Mouse (Mus musculus): ENCODE results near the gene Stat1.

DNA sequence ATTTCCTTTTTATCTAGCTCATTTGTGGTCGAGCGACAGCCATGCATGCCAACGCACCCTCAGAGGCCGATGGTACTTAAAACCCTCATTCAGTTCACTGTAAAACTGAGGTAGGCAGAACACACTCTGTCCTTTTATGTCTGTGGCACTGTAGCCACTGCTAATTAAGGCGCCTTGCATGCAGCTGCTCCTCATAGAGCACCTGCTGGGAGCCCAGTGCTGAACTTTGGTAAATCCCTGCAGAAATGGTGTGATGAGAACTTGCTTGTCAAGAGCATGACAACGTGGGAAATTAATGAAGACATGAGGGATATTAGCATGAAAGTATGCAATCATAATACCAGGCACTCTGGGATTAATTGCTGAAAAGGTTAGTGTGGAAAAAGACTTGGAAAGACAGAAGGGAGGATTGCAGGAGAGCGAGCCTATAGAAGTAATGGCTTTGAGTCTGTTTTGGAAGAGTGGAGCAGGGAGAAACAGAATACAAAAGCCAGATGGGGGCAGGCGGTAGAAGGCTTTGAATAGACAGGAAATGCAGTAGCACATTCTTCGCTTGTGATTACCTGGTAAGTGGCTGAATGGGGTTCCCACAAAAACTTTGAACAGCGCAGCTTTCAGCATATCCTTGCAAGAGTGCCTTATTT is 39.4 kb upstream of the Stat1 start:
- TF ChIP-seq POLR2A (IDR thresholded peaks at IDR 0.05; ENCODE audit: low read depth, low read length) (no peak), CTCF (conservative IDR thresholded peaks at IDR 0.05; ENCODE audit: insufficient read depth, insufficient read length, low read depth, low read length) (no peak)
